Mouse (Mus musculus): ENCODE results near the gene Pias4.
"Not testable (repeated sequence)": the region's sequence is repeated elsewhere in the genome, so short reads cannot be mapped to it uniquely, and the experiment has no call there.

Gene Pias4

DNA sequence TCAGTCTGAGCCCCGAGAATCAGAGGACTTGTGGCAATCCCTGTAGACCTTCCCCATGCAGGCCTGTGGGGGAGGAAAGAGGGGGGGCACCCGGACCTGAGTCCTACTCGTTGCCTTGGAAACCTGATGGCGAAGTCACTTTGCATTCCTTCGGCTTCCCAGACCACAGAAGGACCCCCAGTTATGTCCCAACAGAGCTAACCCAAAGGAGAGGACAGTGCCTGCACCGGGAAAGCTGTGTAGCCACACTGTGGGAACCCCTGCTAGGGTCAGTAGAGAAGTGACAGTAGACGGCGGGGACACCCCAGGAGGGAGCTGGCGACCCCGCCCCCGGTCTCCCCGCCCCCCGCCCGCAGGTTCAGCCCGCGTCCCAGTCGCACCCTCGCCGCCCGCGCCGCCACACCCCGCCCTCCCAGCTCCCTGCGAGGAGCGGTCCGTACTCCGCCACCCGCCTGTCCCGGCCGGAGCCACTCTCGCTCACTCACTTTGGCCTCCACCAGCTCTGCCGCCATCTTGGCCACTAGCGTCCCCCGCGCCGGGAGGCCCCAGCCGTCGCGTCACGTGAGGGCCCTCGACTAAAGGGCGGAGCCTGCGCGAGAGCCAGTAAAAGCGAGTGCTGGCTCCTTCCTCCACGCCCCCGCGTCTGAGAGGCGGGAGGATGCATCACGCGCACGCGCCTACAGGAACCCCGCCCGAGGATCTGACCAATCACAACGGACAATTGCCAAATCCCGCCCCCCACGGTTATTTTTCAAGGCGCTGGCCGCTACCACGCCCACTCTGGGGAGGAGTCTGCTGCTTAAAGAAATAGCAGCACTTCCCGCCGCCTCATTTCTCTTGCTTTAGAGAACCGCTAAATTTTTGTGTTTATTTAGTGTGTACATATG is at the start of gene Pias4:
TSS of gene Pias4 (minus strand) at position 724 of the 887 bp plus-strand sequence.
- DNase-seq (ENCODE audit: low spot score), result peak; percentile 100

DNA sequence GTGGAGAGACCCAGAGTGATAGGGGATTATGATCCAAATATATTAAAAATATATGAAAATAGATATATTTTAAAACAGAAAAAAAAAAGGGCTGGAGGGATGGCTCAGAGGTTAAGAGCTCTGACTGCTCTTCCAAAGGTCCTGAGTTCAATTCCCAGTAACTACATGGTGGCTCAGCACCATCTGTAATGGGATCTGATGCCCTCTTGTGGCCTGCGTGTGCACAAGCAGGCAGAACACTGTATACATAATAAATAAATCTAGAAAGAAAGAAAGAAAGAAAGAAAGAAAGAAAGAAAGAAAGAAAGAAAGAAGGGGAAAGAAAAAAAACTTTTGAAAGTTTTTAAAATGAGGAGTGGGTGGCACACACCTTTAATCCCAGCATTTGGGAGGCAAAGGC is 49.5 kb upstream of the Pias4 start:
- DNase-seq (ENCODE audit: low spot score), result not testable (repeated sequence)

DNA sequence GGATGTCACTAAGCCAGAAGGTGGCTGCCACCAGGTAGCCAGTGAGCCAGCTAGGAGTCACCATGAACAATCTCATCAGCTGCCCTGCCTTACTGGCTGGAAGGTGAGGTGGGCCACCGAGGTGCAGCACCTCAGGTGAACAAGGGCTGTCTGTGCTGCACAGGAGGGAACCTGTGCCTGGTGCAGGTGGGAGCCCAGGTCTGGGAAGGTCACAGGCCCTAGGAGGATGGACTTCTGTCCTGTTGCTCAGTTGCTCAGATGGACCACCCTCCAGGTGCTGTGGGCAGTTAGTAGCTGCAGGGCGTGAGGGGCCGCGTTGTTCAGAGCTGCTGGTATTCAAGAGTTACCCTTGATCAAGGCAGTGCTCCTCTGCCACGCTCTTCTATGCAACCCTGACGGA is 49.1 kb upstream of the Pias4 start:
- DNase-seq (ENCODE audit: low spot score), result no peak

DNA sequence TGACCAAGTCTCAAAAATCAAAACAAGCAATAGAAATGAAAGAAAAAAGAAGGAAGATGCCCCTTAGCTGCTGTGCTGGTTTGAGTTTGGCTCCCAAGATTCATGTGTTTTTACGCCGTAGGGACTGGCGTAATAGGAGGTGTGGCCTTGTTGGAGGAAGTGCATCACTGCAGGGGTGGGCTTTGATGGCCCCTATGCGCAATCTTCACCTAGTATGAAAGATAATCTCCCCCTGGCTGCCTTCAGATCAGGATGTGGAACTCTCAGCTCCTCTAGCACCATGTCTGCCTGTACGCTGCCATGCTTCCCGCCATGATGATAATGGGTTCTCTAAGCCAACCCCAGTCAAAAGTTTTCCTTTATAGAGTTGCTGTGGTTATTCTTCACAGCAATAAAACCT is 48.5 kb upstream of the Pias4 start:
- DNase-seq (ENCODE audit: low spot score), result no peak

DNA sequence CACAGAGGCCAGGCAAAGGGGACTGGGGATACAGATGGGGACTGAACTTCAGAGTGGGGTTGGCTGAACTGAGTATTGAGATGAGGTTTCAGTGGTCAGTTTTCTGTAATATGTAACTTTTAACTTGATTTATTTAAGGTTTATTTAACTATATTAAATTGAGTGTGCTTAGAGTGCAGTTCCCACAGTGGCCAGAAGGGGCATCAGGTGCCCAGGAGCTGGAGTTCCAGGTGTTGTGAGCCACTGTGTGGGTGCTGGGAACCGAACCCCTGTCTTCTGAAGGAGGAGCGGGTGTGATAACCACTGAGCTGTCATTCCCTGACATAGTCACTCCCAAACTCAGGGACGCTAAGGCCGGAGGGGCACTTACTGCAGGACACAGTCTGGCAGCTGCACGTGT is 42.4 kb upstream of the Pias4 start:
- DNase-seq (ENCODE audit: low spot score), result peak; percentile 6

DNA sequence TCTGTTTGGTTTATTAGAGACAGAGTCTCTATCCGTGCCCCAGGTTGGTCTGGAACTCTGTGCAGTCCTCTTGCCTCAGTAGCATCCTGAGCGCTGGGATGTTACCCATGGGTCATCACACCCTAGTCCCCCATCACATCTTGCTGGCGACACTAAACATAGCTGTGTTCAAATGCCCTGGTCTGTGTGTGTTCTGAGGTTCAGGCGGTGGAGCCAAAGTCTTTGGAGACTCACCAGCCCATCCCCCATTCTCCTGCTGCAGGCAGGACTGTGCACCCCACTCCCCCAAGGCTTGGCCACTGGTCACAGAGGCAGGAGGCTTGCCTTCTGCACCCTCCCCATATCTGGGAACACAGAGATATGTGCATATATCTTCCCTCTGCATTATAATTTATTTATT is 36.4 kb upstream of the Pias4 start:
- no peak for DNase-seq (ENCODE audit: low spot score)

DNA sequence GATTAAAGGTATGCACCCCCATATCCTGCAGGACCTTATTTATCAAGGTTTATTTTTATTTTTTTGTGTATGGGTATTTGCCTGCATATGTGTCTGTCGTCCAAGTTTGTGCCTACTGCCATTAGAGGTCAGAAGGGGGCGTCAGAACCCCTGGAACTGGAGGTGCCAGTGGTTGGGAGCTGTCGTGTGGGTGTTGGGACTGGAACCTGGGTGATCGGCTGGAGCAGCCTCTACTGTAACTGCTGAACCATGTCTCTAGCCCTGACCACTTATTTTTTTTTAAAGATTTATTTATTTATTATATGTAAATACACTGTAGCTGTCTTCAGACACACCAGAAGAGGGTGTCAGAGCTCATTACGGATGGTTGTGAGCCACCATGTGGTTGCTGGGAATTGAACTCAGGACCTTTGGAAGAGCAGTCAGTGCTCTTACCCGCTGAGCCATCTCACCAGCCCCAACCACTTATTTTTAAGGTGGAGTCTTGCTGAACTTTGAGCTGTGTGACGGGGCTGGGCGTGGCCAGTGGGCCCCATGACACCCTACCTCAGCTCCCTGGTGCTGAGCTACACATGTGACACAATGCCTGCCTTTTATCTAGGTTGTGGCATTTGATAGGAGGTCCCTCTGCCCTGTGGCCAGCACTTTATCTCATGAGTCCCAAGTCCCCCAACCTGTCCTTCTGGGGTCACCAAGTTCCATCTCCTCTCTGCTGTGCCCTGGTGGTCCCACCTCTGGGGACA is 35.4 kb upstream of the Pias4 start:
- peak; percentile 4 for DNase-seq (ENCODE audit: low spot score)

DNA sequence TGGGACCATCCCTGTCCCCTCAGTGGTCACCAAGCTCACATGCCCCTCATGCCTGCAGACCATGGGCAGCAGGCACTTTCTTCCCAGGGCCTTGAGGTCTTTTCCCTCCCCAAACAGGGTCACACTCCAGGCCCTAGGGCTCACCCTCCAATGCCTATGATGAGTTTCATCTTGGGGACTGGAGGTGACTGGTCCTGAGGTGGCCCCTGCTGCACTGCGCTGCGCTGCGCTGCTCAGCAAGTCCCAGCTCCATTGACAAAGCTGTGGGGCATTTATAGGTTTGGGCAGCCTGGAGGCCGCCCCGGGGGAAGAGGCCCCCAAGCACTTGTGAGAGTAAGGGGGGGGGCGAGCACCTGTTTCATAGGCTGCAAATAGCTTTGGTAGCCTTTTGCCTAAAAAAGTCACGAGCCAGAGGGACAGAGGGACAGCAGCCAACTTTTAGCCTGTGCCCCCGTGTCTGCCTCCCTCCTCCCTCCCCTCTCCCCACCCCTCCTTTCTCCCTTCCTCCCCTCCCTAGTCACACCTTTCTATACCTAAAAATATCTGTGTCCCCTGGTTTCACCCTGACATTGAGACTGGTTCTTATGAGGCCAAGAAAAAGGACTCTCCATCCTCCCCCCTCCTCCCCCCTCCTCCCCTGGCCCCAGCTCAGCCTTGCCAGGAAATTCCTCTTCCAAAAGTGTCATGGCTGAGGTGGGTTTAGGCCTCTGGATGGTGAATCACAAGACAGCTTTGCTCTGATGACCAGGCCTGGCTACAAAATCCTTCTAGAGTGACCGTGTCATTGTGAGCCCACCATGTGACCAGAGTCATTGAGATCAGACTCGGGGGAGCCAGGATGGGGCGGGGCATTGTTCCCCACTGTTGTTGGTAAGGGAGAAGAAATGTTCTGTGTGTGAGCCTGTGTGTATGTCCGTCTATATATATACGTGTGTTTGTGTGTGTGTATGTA is 34.4 kb upstream of the Pias4 start, which contains the start of gene Nmrk2:
TSS of gene Nmrk2 (minus strand) at position 245 of the 952 bp plus-strand sequence.
- no peak for DNase-seq (ENCODE audit: low spot score)

DNA sequence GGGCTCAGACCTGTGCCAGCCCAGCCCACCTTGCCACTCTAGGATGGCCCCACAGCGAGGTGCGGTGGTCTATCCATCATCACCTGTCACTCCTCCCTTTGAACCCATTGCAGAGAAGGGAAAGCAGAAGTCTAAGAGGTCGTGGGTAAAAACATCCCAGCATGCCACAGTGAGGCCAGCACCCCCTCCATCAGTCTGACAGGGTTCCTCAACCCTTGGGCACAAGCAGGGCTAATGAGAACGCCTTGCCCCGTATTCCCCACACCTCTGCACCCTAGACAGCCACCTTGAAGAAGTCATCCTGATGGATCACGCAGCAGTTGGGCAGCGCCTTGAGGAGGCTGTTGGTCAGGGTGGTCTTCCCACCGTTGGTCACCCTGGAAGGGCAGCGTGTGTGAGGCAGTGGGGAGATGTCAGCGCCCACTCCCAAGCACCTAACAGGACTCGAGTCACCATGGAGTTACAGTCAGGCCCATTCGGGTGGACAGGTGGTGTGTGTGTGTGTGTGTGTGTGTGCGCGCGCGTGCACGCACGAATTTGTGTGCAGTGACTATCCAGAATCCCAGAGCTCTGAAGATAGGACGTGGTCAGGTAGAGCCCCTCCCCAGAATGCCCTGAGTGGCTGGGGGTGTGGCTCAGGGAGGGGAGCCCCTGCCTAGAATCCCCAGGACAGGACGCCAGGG is 33.0 kb upstream of the Pias4 start:
- no peak for DNase-seq (ENCODE audit: low spot score)

DNA sequence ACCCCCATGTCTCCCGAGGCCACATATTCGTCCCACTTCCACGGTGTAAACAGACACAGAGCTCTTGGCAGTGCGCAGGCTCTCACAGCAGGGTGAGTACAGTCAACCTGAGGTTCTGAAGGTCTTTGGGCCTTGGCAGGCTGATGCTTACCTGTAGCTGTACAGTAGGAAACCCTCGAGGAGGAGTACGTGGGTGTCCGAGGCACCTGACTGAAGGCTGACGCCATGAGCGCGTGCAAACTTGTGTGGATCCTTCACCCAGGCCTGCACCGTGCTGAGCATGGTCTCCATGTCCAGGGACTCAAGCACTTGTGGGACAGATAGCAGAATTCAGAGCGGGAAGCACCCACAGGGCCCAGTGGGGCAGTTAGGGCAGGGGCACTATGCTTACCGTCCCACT is 32.4 kb upstream of the Pias4 start:
- DNase-seq (ENCODE audit: low spot score), result no peak

DNA sequence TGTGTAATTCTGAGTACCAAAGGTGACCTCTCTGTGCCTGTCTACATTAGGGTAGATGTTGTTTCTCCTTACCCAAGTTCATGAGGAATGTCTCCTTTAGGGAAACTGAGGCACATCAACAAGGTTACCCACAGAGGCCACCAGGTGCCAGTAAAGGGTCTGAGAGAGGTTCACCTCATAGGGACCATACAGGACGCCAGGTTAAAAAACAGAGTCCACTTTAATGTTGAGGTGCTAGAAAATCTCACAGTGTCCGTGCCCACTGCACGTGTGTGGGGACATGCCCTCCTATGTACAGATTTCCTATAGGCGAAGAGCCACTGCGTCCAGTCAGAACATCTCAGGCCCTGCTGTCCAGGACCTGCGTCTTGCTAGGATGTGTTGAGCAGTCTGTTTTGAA is 31.3 kb upstream of the Pias4 start:
- no peak for DNase-seq (ENCODE audit: low spot score)

DNA sequence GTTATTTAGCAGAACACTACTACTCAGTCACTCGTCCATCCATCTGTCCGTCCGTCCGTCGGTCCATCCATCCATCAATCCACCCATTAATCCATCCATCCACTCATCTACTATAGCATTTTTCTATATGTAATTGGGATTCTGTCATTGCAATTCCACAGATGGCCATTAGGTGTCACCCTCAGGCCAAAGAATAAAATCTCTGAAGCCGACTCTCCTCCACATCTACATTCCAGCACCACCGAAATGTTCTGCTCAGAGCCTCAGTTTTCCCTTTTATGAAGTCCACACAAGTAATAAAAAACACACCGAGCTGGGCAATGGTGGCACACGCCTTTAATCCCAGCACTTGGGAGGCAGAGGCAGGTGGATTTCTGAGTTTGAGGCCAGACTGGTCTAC is 30.5 kb upstream of the Pias4 start:
- DNase-seq (ENCODE audit: low spot score), result peak; percentile 79

DNA sequence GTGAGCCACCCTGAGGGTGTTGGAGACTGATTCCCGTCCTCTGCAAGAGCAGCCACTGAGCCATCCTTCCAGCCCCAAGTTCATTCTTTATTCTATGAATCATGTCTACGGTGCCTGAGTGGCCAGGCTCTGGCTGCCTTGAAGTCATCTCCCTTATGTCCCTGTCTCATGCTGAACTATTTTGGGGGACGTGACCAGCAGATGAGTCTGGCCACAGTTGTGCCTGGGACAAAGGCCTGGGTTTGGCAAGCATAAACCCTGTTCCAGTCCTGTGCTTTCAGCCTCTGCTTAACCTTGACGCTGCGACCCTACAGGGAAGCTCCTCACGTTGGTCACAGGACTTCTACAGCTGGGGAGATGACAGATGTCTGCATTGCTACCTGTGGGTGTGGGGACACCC is 29.6 kb upstream of the Pias4 start:
- DNase-seq (ENCODE audit: low spot score), result no peak

DNA sequence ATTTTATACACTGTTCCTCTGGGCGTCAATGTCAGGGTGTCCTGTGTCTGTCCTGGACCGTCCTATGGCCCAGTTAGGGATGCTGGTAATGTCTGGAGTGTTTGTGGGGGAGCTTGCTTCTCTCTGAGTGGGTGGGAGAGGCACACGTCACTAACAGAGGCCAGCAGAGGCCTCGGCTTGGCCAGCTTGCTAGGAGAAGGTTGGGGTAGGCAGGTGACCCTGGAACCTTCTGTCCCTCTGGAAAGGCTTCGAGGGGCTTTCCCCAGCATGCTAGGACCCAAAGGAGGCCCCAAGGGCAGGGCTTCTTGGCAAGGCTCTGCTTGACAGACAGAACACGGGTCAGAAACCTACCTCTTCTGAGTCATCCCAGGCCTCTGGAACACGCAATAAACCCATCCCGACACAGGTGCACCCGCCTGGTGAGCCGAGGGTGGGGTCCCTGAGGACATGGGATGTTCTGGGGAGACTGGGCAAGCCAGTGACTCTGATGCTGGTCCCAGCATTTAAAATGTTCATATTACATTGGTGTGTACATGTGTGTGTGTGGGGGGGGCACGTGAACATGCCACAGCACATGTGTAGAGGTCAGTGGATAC is 28.8 kb upstream of the Pias4 start:
- no peak for DNase-seq (ENCODE audit: low spot score)

DNA sequence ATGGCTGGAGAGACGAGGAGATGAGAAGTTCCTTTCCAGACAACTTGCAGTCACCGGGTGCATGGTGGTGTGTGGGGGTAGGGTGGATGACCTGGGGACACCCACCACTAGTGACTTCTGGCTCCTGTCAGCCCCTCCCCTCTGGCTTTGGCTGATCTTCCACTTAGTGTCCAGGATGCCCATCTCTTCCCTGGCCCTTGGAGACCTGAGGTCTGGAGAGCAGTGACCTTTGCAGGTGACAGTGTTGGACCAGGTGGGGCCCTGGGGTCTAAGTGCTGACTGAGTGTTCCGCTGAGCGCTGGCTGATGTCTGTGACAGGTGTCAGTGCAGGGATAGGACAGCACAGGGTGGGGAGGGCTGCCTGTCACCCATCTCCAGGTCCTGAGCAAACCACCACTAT is 27.6 kb upstream of the Pias4 start:
- DNase-seq (ENCODE audit: low spot score), result no peak

DNA sequence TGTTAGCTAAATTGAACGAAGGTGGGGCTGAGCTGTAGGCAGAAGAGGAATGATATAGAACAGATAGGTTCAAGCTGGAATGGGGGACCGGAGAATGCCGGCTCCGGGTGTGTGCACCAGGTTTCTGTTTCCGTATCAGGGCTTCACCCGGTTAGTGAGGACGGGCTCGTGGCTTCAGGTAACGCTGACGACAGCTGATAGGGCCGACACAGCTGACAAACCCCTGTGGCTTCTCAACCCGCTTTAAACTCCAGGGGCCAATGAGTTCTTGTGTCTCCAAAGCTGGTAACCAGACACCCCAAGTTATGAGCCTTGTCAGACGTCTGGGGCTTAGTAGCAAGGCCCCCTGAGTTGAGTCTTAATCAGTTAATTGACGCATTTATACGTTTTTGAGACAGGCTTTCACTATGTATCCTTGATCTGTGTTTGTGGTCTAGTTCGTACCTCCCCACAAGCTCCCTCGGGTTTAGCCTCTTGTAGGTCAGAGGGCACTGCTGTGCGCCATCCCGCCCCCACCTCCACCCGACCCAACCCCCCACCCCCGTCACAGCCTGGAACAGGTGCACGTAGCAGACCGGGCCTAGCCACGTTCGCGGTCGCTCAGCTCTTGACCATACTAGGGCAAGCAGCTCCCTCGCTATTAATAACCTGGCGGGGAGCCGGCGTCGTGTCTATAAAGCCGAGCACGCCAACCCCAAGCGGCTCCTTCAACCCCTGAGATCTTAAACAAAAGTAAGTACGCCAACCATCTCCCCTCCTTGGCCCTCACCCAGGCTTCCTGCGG is 26.5 kb upstream of the Pias4 start:
- no peak for DNase-seq (ENCODE audit: low spot score)

DNA sequence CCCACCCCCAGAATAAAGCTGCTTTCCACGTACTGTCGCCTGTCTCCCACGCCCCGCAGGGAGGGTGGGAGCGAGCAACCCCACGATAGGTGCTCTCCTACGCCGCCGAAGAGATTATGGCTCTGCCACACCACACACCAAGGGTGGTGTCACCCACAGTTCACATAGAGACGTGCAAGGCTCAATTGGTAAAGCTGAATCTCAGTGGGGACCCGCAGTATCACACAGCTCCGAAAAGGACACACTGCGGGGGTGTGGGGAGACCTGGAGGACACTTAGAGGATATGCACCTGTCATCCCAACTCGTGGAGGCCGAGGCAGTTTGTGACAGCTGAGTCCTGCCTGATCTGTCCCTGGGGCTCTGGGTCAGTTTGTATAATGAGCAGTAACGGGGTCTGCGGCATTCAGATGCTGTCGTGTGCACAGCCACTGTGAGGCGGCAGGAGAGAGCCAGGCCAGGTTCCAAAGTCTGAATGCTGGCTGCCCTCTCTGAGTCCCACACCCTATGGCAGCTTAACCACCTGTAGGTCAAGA is 25.3 kb upstream of the Pias4 start:
- no peak for DNase-seq (ENCODE audit: low spot score)

DNA sequence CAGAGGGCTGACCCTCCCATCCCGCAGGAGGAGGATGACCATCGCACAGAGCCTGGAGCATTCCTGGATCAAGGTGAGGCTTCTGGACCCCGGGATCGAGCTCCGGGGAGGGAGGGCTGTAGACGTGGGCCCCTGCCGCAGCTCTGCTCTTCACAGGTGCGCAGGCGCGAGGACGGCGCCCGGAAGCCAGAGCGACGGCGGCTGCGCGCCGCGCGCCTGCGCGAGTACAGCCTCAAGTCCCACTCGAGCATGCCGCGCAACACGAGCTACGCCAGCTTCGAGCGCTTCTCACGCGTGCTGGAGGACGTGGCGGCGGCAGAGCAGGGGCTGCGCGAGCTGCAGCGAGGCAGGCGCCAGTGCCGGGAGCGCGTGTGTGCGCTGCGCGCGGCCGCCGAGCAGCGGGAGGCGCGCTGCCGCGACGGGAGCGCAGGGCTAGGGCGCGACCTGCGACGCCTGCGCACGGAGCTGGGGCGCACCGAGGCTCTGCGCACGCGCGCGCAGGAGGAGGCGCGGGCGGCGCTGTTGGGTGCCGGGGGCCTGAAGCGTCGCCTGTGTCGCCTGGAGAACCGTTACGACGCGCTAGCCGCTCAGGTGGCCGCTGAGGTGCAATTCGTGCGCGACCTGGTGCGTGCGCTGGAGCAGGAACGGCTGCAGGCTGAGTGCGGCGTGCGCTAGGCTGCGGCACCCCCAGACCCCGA is 24.7 kb upstream of the Pias4 start:
- peak; percentile 89 for DNase-seq (ENCODE audit: low spot score)

DNA sequence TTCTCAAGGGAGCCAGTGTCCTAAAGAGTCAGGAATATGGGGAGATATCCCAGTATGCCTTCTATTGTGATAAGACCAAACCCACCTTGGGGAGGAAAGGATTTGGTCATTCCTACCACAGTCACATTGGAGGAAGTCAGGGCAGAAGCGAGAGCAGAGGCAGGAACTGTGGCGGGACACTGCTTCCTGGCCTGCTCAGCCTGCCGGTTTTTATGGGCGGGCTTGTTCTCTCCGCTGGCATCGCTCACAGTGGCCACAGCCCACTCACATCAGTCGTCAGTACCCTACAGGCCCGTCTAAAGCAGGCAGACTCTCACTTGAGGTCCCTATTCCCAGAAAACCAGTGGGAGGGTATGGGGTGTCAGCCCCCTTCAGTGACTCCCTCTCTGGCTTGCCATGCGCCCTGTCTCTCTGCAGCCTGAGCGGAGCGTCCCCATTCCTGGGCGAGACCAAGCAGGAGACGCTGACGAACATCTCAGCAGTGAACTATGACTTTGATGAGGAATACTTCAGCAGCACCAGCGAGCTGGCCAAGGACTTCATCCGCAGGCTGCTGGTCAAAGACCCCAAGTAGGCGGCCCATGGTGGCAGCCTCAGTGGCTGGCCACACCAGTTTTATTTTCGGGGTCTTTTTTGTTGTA is 23.7 kb upstream of the Pias4 start:
- DNase-seq (ENCODE audit: low spot score), result no peak

Data from layer of hippocampus, adult 11-12 months (tissue).